Mouse (Mus musculus) megakaryocyte, adult 5-6 weeks (primary cell): ENCODE results near the gene Xylb. TPM values are rescaled to one million over a fixed set of nuclear protein-coding genes. Genes with fewer than 3 reads are reported as not detected.

Experiments used
- ATAC-seq: 2 replicates; pipeline ENCODE4 v1.8.0; 2016; ENCODE audit warnings: mild to moderate bottlenecking, inconsistent platforms; ENCODE audit not compliant: poor library complexity, severe bottlenecking
- total RNA-seq, 2 experiments: library from RNA; stranded (forward) in 1 of 2; stranded (reverse) in 1 of 2; fragments of 153-499, 151-499 nt in 1 of 2; fragments of 221-1000, 200-1000 nt in 1 of 2; gene quantifications; 2 replicates each; pipeline versions ENCODE4 v1.2.3 to v1.2.4; 2015 to 2017

Gene Xylb
- total RNA-seq (2015) (0.60 and 1.7 TPM in 2 replicates), total RNA-seq (2017) (0.89 and 1.9 TPM in 2 replicates)

DNA sequence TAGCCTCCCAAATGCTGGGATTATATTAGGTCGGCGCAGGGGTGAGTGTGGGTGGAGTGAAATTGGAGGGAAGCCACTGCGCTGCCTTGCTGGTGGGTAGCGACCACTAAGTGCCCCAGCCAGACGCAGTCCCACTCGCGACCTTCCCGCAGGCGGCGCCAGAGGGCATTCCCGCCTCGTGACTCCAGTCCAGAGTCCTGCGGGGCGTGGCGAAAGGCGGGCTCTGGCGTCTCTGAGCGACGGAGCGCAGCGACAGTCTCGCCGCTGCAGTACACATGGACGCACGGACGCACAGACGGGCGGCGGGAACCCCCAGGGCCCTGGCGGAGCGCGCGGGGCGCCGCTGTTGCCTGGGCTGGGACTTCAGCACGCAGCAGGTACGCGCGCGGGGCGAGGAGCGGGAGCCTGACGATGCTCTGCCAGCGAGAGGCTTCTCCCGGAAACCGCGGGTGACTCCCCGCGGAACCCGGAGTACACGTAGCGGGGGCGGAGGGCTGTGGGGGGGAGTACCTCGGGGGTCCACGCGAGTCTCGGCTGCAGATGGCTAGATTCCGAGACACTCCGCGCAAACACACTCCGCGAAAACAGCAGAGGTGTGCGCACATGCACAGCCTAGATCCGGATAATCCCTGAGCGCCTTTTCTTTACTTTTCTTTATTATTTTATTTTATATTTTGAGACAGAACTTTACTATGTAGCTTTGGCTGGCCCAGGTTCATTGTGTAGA lies at the start of gene Xylb:
Gene Xylb (plus strand): TSS at position 51 of the 727 bp plus-strand sequence.
- peak; percentile 99 for ATAC-seq

DNA sequence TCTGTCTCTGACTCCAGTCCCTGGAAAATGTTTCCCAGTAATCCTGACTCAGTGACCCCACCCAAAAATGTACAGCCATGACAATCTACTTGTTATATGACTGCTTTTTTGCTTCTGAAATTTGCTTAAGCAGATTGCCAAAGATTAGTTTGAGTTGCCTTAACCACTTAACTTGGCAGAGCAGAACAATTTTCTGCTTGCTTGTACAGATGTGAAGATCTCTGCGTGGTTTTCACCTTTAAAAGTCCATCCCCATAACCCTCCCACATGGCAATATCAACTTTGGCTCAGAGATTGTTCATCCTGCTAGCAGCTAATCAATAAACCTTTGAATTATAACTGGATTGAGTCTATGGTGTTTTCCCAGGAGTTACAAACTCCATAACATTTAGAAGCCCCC lies 48.1 kb upstream of the Xylb start:
- ATAC-seq, result no peak

DNA sequence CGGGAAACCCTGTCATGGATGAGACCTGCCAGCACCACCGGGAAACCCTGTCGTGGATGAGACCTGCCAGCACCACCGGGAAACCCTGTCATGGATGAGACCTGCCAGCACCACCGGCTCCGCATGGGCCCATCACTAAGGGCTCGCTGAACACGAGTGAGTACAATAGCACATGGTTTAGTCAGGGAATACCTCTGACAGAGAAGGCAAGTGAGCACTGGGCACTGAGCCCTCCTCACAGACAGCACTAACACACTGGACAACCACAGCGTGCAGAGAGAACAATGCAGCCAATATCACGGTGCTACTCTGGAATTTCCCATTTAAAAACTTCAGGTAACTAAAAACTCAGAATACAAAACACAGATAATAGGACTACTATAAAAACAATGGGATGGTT lies 44.1 kb upstream of the Xylb start:
- no peak for ATAC-seq

DNA sequence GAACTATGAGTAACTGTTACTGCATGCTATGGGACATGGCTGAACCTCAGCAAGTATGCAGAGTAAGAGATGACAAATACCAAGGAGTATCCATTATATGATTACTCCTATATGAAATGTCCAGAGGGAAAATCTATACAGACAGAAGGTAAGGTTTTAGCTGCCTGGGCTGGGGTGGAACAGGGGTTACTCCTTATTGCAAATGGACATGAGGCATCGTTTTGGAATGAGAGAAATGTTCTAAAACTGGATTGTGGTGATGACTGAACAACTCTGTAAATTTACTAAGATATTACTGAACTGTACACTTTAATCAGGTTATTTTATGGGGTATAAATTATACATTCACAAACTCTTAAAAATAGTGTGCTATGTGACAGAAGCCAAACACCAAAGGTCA lies 38.3 kb upstream of the Xylb start:
- ATAC-seq, result no peak

DNA sequence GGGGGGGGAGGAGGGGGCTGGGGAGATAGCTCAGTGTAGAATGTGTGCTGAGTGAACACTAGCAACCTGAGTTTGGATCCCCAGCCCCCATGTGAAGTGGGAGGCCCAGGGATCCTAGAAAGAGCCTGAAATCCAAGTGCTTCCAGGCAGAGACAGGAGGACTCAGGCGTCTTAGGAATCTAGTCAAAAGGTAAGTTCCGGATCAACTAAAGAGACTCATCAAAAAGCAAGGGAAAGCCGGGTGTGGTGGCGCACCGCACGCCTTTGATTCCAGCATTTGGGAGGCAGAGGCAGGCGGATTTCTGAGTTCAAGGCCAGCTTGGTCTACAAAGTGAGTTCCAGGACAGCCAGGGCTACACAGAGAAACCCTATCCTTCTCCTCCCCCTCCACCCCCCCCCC lies 36.7 kb upstream of the Xylb start:
- ATAC-seq, result no peak

DNA sequence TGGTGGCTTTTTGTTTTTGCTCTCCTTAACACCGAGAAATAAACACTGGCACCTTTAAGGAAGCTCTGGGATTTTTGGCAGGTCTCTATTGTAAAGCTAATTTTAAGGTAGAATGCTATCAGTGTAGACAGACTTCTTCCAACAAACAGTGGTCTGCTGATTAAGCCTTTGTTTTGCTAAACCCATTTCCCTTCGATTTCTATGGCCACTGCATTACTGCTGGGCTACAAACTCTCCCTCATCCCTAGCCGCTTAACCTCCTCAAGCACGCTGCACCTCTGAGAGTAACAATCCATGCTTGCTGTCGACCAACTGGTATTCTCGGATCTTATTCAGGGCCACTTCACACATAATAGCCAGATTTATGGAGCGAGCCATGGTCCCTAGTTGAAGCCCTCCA lies 36.2 kb upstream of the Xylb start:
- ATAC-seq, result no peak

DNA sequence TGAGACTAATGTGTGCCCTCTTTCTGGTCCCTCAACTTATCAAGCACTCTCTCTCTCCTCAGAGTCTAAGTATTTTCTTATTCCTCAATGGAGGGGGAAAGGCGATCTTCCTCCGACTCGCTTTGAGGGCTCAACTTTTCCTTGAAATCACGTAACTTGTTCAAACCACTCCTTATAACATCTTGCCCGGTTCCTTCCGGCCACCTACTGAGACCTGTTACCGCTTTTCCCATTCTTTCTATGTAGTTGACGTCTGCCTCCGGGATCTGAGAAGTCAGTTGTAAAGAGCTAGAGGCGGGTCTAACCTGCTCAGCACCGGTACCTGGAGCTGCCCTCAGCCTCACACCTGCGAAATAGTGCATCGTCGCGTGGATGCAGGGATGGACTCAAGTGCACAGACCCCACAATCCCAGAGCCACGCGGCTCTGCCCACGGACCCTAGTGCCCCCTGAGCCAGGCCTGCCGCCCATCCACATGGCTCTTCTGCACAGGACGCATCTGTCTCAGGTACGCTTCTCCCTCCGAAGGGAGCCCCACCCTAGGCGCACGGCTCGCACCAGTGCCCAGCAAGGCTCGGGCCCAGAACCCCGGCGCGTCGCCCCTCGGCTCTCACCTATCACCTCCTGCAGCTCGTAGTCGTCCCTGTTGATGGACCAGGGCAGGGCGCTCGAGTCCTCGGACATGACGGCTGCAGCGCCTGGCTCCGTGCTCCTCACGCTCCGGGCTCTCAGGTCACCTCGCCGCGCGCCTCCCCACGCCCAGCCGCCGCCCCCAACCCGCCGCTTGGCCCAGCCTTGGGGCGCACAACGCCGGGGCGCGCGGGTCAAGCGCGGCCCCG lies 35.6 kb upstream of the Xylb start:
- peak; percentile 3 for ATAC-seq

DNA sequence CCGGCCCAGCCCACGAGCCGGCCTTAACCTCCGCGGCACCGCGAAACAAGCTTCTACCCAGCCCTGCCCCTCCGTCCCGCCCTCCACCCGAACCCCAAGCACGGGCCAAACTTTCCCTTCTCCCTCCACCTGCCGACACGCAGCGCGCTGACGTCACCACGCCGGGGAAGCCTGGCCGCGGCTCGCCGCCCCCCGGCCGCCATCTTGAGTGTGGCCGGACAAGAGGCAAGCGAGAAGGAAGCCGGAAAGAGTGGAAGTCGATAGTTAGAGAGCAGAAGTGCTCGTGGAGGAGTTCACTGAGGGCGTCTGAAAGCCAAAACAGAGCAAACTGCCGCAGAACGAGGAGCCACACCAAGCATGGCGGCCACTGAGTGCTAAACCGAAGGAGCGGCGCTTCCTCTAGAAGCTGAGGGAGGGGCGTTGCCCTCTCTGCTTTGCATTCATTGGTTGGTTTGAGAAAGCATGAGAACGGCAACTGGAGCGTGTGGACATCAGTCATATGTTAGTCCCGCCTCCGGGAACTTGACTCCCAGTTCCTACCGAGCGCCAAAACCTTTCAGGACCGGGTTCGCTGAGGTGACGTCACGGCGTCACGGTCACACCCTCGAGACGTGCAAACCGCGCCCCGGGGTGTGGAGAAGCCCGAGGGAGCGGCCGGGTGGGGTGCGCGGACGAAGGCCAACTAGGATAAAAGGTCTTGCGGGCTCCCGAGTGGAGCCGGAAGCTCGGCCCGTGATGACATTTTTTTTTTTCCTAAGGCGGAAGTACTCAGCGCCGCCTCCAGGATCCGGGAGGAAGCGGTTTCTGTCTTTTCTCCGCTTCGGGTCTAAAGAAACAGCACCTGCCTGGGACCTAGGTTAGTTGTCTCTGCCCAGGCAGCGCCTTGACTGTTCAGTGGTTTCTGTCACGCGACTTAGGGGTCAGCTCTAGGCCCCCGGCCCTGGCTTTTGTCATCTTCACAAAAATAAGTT lies 34.6 kb upstream of the Xylb start, which contains the start of gene Oxsr1:
Gene Oxsr1 (minus strand): TSS at position 139 of the 971 bp plus-strand sequence.
- peak; percentile 86 for ATAC-seq

DNA sequence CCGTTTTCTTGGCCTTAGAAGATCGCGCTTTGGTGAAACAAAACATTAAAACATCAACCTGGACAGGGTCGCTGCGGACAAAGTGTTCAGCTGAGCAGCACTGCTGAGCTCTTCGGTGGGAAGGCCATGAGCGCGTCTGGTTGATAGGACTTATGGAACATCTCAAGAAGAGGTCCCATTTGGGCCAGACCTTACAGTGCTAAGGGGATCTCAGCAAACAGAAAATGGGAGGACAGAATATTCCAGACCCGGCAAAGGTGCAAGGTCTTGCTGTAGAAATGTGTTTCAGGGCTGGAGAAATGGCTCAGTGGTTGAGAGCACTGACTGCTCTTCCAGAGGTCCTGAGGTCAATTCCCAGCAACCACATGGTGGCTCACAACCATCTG lies 33.9 kb upstream of the Xylb start:
- no peak for ATAC-seq

DNA sequence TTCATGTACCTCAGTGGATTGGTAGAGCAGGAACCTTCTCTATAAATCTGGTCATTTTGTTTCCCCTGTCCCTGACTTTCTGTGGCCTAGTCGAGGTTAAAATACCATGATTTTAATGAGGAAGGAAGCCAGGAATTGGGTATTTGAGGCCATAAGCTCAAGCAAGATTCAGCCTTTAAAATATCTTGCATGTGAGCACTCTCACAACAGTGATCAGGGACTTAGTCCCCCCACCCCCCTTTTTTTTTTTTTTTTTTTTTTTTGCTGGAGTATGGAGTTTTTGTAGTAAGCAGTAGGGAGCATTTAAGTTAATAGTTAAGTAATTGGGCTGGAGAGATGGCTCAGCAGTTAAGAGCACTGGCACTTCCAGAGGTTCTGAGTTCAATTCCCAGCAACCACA lies 33.1 kb upstream of the Xylb start:
- ATAC-seq, result no peak

DNA sequence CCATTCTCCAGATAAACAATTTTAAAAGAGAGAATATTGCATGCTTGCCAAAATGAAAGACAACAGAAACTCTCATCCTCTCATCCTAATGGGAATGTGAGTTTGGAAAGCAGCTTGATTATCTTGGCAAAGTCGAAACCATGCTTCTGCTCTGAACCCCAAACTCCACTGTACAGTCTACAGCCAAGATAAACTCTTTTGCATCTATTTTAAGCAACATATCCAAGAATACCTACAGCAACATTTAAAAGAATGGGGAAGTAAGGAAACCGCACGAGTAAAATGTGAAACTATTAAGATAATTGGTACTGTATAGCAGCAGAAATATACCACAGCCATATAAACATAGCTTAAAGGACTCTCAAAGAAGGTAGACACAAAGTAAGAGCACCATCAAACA lies 28.7 kb upstream of the Xylb start:
- peak; percentile 67 for ATAC-seq

DNA sequence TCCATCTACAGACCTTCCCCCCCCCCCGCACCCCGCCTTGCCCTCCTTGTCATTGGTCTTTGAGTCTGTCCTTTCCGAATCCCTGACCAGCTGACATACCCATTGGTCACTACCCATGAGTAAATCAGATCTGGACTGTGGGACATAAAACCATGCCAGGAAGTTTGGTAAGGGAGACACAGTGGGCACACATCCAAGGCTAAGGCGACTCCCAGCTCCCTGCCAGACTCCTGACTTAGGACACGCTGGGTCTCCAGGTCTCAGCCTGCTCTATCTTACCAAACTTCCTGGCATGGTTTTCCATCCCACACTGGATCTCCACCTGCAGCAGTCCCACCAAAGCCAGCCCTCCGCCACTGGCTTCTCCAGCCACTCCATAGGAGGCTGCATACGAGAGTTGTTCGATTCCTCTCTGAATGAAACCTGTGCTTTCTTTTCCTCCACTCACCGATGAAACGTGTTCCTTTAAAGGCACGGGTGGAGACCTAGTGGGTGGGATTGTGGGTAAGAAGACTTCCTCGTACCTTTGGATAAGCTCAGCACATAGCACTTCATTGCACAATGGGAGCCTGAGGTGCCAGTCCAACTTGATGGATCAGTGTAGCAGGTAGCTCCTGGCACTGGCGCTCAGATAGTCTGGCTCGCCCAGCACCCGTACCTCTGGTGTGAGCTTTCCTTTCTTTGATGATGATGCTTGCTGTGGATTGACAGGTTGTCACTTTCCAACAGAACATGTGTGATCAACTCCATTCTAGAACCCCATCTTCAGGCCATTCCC lies 26.8 kb upstream of the Xylb start:
- no peak for ATAC-seq

DNA sequence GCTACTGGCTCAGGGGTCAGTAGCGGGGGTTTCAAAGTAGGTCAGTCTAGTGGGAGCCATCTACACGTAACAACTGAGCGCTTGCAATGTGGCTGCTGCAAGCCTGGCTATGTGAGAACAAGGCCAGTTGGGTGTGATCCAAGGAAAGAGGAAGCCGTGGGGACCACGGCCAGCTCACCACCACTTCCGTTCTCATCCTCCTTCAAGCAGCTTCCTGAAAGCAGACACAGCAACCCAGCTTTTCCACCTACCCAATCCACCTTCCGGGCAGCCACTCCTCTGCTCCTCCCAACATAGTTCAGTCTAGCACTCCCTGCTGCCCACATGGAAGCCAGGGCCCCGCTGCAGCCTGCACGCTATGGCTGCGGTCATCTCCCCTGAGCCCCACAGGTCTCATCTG lies 22.9 kb upstream of the Xylb start:
- ATAC-seq, result peak; percentile 97

DNA sequence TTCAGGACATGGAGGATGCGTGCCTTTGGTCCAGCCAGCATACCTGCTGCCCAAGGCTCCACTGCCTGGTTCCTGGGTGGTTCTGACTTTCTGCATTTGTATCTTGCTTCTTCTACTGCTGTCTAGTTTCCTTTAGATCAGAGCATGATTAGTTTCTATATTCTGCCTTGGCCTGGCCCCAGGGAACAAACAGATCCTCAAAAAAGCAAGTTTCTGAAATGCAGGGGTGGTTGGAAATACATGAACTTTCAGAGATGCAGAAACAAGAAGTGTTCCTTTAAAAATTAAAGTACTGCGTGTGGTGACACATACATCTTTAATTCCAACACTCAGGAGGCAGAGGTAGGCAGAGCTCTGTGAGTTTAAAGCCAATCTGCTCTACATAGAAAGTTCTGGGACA lies 22.3 kb upstream of the Xylb start:
- no peak for ATAC-seq

DNA sequence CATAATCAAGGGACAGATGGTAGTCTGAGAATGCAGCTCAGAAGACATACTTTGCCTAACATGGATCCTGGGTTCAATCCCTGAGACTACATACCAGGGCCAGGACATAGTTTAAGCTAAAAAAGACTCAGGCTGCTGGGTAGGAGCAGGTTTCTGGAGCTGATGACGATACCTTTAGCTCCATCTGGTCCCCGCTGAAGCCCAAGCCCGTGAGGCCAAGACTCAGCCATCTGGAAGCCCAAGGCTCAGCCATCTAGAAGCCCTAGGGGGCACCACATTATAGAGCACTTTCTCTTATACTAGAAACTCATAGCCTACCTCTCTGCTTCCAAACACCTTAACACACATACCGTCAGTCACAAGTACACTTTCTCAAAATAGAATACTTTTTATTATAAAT lies 21.6 kb upstream of the Xylb start:
- ATAC-seq, result no peak

DNA sequence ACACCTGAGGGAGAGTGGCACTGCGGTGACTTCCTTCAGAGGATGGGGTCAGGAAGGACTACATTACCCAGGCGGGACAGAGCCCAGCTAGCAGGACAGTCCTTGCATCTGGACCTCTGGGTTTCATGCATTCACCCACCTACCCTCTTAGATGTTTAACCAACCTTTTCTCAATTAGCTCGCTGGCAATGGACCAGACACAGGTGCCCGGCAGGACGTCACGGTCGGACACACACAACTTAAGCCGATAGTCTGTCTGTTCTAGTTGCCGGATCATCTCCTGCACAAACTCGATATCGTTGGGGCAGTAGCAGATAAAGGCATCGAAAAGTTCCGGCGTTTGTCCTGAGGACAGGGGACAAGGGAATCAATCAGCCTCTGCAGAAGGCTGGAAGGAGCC lies 19.3 kb upstream of the Xylb start:
- ATAC-seq, result no peak

DNA sequence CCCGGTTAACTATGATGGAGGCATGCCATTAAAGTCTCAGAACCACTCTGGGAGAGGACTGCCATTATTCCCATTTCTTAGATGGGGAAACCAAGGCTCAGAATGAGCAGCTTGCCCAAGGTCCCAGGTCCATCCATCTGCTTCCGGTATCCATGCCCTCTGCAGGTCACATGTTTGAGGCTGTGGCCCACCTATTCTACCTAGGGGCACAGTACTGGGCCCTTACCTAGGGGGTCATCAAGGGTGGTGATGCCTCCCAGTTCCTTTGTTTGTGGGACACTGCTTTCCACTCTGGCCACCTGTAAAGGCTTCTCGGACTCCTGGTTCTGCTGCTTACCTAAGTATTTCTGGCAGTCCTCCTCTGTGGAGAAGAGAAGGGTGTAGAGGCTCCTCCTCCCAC lies 18.8 kb upstream of the Xylb start:
- ATAC-seq, result no peak

DNA sequence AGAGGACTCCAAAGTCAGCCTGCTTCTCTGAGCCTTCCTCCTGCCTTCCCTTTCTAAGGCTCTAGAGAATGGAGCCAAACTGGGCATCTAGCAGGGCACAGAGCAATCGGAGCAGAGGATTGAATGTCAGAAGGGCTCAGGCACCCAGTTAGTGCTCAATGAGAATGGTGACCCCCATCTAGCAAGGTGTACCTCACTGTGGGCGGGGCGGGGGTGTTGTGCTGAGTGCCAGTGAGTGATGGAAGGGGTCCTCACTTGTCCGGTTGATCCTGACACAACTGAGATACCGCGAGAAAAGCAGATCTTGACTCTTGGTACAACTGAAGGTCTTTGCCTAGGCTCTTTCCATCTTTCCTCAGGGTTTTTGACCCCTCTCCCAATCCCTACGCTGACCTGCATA lies 18.1 kb upstream of the Xylb start:
- ATAC-seq, result no peak

DNA sequence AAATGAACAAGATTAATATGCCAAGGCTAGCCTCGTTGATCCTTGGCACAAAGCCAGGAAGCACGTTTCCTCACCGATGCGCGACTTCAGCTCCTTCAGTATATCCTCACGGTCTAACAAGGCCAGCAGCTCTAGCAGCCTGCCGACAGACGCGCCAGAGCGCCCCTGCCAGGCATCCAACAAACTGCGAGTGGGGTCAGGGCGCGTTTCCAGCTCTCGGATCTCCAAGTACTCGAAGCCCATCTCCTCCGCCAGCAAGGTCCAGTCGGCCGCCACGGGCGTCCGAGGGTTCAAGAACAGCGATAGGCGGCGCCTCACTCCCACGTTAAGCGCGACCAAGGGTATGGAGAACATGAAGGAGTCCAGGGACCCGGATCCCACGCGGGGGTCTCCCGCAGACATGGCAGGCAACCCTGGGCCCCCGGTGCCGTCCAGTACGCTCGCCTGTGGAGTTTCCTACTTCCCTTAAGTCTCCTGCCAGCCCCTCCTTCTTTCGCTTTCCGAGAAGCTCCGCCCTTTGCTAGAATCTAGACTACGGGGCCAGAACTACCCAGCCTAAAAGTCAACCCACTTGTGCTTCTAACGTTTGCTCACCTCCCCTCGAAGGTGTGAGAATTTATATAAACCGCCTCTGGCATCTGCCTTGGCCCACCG lies 17.5 kb upstream of the Xylb start, which contains the start of gene Acaa1a:
Gene Acaa1a (plus strand): TSS at position 119 of the 654 bp plus-strand sequence.
- ATAC-seq, result peak; percentile 66

DNA sequence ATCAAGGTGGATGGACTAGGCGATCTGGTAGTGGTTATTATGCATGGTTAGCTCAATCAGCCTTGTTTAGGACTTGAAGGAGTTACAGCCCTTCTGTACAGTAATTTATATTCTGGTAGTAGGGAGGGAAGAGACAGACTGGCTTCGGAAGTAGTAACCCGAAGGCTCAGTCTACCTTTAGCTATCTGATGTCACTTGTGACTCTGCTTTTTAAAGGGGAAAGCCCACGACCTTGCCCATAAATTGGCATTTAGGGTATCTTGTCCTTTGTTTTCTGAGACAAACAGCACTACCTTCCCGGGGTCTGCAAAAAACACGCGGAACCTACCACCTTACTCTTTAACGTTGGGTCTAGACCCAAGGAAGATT lies 17.0 kb upstream of the Xylb start:
- ATAC-seq, result peak; percentile 1; the same call in 1 of the 2 replicates
